Mouse (Mus musculus) forebrain, embryonic 16.5 days (tissue): ENCODE measurements around the gene Prkd1. TPM values are rescaled to one million over a fixed set of nuclear protein-coding genes. Genes with fewer than 3 reads are reported as not detected.

Source experiments
- ATAC-seq: fragments of 200-750 bp; cut with Nextera tagmentation; 2 replicates; pipeline ENCODE4 v1.8.0; 2017; ENCODE audit warnings: mild to moderate bottlenecking, moderate library complexity
- H3K27ac ChIP-seq: fragments of 300-500 bp; sonication (generic); 2 replicates; pipeline ENCODE4 v1.5.1; 2014; ENCODE audit warnings: low read length, control low read depth
- H3K27me3 ChIP-seq: fragments of 300-500 bp; sonication (generic); replicated peaks from 2 replicates; pipeline ENCODE4 v1.6.1; 2014; ENCODE audit warnings: low read length; ENCODE audit not compliant: control insufficient read depth, insufficient read depth
- H3K36me3 ChIP-seq: fragments of 300-500 bp; sonication (generic); 2 replicates; pipeline ENCODE4 v1.6.1; 2014; ENCODE audit not compliant: control insufficient read depth, insufficient read depth
- H3K4me1 ChIP-seq: fragments of 300-500 bp; sonication (generic); replicated peaks from 2 replicates; pipeline ENCODE4 v1.6.1; 2014; ENCODE audit warnings: low read length; ENCODE audit not compliant: control insufficient read depth, insufficient read depth
- H3K4me2 ChIP-seq: fragments of 300-500 bp; sonication (generic); 2 replicates; pipeline ENCODE4 v1.6.1; 2014; ENCODE audit warnings: mild to moderate bottlenecking, low read length, control low read depth
- H3K4me3 ChIP-seq: fragments of 300-500 bp; sonication (generic); replicated peaks from 2 replicates; pipeline ENCODE4 v1.5.1; 2014; ENCODE audit warnings: mild to moderate bottlenecking, low read length, control low read depth
- H3K9ac ChIP-seq: fragments of 300-500 bp; sonication (generic); replicated peaks from 2 replicates; pipeline ENCODE4 v1.6.1; 2014; ENCODE audit warnings: low read depth, low read length, control low read depth
- H3K9me3 ChIP-seq: fragments of 300-500 bp; sonication (generic); 2 replicates; pipeline ENCODE4 v1.6.1; 2016; ENCODE audit warnings: low read length; ENCODE audit not compliant: control insufficient read depth
- WGBS: fragments of 180-500 bp; shearing (Covaris S2); extraction: QIAGEN DNeasy Blood & Tissue Kit; methylation state at CpG from one replicate; pipeline ENCODE4 v1.1.7; 2014; 5-methylcytosine and 5-hydroxymethylcytosine counted together
- polyA plus RNA-seq: library from polyadenylated mRNA; unstranded; fragments of >200 nt; fragmentation: Nextera tagmentation; extraction: Ambion mirVana; gene quantifications from 2 replicates; pipeline ENCODE4 v1.2.1, GENCODE M21; 2015

The Prkd1 gene
- polyA plus RNA-seq, 1 experiment from 2014 or later = 4.9 TPM

GRCm38 (mm10) chr12:50499796-50500504 lies 148.9 kb downstream of the Prkd1 start:
- no peaks in the 10 kb centered on the region for H3K36me3 ChIP-seq
- no peak overlapping the region for H3K9ac ChIP-seq
- H3K4me1 ChIP-seq = peaks cover 9% of the 10 kb centered on the region
- 10% methylated on average over 3 of the region's 3 CpGs for WGBS
- H3K27me3 ChIP-seq = no peaks in the 10 kb centered on the region
- H3K27ac ChIP-seq = no peak overlapping the region; the same call in 1 of the 2 replicates
- no peak overlapping the region for H3K4me2 ChIP-seq
- ATAC-seq = peak; percentile 63
- no peaks in the 10 kb centered on the region for H3K9me3 ChIP-seq
- H3K4me3 ChIP-seq = no peak overlapping the region

- no peak for ATAC-seq
- H3K27ac ChIP-seq = no peak overlapping the region
- 57% methylated on average over 3 of the region's 3 CpGs for WGBS
Measured at GRCm38 (mm10) chr12:50496006-50496405, 152.9 kb downstream of the Prkd1 start.

GRCm38 (mm10) chr12:50479784-50480183 lies 169.1 kb downstream of the Prkd1 start:
- Histone ChIP-seq H3K4me1 (no peaks in the 10 kb centered on the region; the same call in 1 of the 2 replicates), H3K4me3 (no peak overlapping the region), H3K4me2 (no peak overlapping the region), H3K27me3 (no peaks in the 10 kb centered on the region), H3K9ac (no peak overlapping the region), H3K27ac (no peak overlapping the region), H3K9me3 (no peaks in the 10 kb centered on the region), H3K36me3 (no peaks in the 10 kb centered on the region)
- 0 out of 2 replicates have a peak, but pooled peaks have one; percentile 10 for ATAC-seq
- 58% methylated on average over 7 of the region's 7 CpGs for WGBS

More at GRCm38 (mm10) chr12:50496006-50496405, 152.9 kb downstream of the Prkd1 start:
- H3K27me3 ChIP-seq = no peaks in the 10 kb centered on the region
- no peak overlapping the region for H3K9ac ChIP-seq
- H3K9me3 ChIP-seq = no peaks in the 10 kb centered on the region
- no peaks in the 10 kb centered on the region for H3K36me3 ChIP-seq
- H3K4me2 ChIP-seq = no peak overlapping the region
- H3K4me1 ChIP-seq = peaks cover 9% of the 10 kb centered on the region
- H3K4me3 ChIP-seq = no peak overlapping the region

GRCm38 (mm10) chr12:50457151-50457550 lies 191.7 kb downstream of the Prkd1 start:
- Histone ChIP-seq H3K4me2 (no peak overlapping the region), H3K4me1 (no peaks in the 10 kb centered on the region), H3K9me3 (no peaks in the 10 kb centered on the region), H3K9ac (no peak overlapping the region), H3K27ac (no peak overlapping the region), H3K36me3 (no peaks in the 10 kb centered on the region), H3K27me3 (no peaks in the 10 kb centered on the region), H3K4me3 (no peak overlapping the region)
- WGBS = 86% methylated on average over 3 of the region's 3 CpGs
- no peak for ATAC-seq

- no peak overlapping the region for H3K27ac ChIP-seq
- no peaks in the 10 kb centered on the region for H3K36me3 ChIP-seq
- no peak overlapping the region for H3K4me3 ChIP-seq
- no peaks in the 10 kb centered on the region for H3K27me3 ChIP-seq
- no peak for ATAC-seq
- no peak overlapping the region for H3K9ac ChIP-seq
- H3K4me1 ChIP-seq = no peaks in the 10 kb centered on the region
- WGBS = 83% methylated on average over 3 of the region's 3 CpGs
- no peaks in the 10 kb centered on the region for H3K9me3 ChIP-seq
- H3K4me2 ChIP-seq = no peak overlapping the region
Measured at GRCm38 (mm10) chr12:50451761-50452160, 197.1 kb downstream of the Prkd1 start.

GRCm38 (mm10) chr12:50436660-50437059 lies 212.2 kb downstream of the Prkd1 start:
- H3K4me1 ChIP-seq = no peaks in the 10 kb centered on the region
- ATAC-seq = no peak

GRCm38 (mm10) chr12:50430129-50430703 lies 218.7 kb downstream of the Prkd1 start:
- H3K4me1 ChIP-seq = peaks cover 4% of the 10 kb centered on the region; the same call in 1 of the 2 replicates
- no peak overlapping the region for H3K4me3 ChIP-seq
- H3K4me2 ChIP-seq = no peak overlapping the region
- peak; percentile 81 for ATAC-seq
- H3K27me3 ChIP-seq = no peaks in the 10 kb centered on the region
- no peak overlapping the region for H3K27ac ChIP-seq
- WGBS = 25% methylated on average over 5 of the region's 5 CpGs
- no peaks in the 10 kb centered on the region for H3K9me3 ChIP-seq
- no peaks in the 10 kb centered on the region for H3K36me3 ChIP-seq
- no peak overlapping the region for H3K9ac ChIP-seq

More at GRCm38 (mm10) chr12:50436660-50437059, 212.2 kb downstream of the Prkd1 start:
- Histone ChIP-seq H3K4me3 (no peak overlapping the region), H3K9me3 (no peaks in the 10 kb centered on the region), H3K27me3 (no peaks in the 10 kb centered on the region), H3K4me2 (no peak overlapping the region), H3K36me3 (no peaks in the 10 kb centered on the region), H3K27ac (no peak overlapping the region), H3K9ac (no peak overlapping the region)
- WGBS = 53% methylated on average over 6 of the region's 6 CpGs

- peak; percentile 77 for ATAC-seq
- H3K9ac ChIP-seq = no peak overlapping the region
- H3K4me1 ChIP-seq = peaks cover 7% of the 10 kb centered on the region
- H3K27ac ChIP-seq = no peak overlapping the region
- H3K4me2 ChIP-seq = 0 out of 2 replicates have a peak overlapping the region, but pooled peaks have one; percentile 8
- H3K27me3 ChIP-seq = no peaks in the 10 kb centered on the region
- H3K36me3 ChIP-seq = no peaks in the 10 kb centered on the region
- WGBS = 33% methylated on average over 11 of the region's 11 CpGs
- no peak overlapping the region for H3K4me3 ChIP-seq
- H3K9me3 ChIP-seq = no peaks in the 10 kb centered on the region
Measured at GRCm38 (mm10) chr12:50352404-50352803, 296.5 kb downstream of the Prkd1 start.

GRCm38 (mm10) chr12:50333182-50333581 lies 315.7 kb downstream of the Prkd1 start:
- H3K9ac ChIP-seq = no peak overlapping the region
- no peak overlapping the region for H3K4me3 ChIP-seq
- 0 out of 2 replicates have a peak, but pooled peaks cover 2% of the 10 kb centered on the region for H3K4me1 ChIP-seq
- no peaks in the 10 kb centered on the region for H3K9me3 ChIP-seq
- H3K4me2 ChIP-seq = no peak overlapping the region
- H3K27me3 ChIP-seq = no peaks in the 10 kb centered on the region
- H3K36me3 ChIP-seq = no peaks in the 10 kb centered on the region
- WGBS = 7% methylated on average over 4 of the region's 4 CpGs
- ATAC-seq = peak; percentile 66
- no peak overlapping the region for H3K27ac ChIP-seq
